Mouse (Mus musculus): Measurements from ENCODE around the gene D6Ertd527e. TPM values are rescaled to one million over a fixed set of nuclear protein-coding genes. Genes with fewer than 3 reads are reported as not detected.

D6Ertd527e gene
- polyA plus RNA-seq, 2 experiments: 0.56 to 1.6 TPM

GRCm38 (mm10) chr6:87070641-87071040 is 33.9 kb upstream of the D6Ertd527e start:
- no peaks in the 10 kb centered on the region for H3K9me3 ChIP-seq (ENCODE audit: control insufficient read depth, low read length)
- WGBS: 85% methylated on average over 4 of the region's 4 CpGs
- no peaks in the 10 kb centered on the region for H3K27me3 ChIP-seq (ENCODE audit: control insufficient read depth, insufficient read depth, low read length)
- 0 out of 2 replicates have a peak, but pooled peaks cover 3% of the 10 kb centered on the region for H3K4me1 ChIP-seq (ENCODE audit: control insufficient read depth, insufficient read depth, low read length)
- H3K4me2 ChIP-seq (replicated peaks; ENCODE audit: low read depth, low read length, severe bottlenecking): no peak overlapping the region
- DNase-seq (ENCODE audit: low spot score): no peak
- no peak for ATAC-seq (ENCODE audit: low FRiP score, low read depth)
- peaks cover 90% of the 10 kb centered on the region for H3K36me3 ChIP-seq (ENCODE audit: control insufficient read depth, insufficient read depth, low read length)
- H3K4me3 ChIP-seq (replicated peaks; ENCODE audit: low read length): no peak overlapping the region
- no peak overlapping the region for H3K27ac ChIP-seq (replicated peaks; ENCODE audit: low read depth, low read length)
- H3K9ac ChIP-seq (ENCODE audit: low read depth, low read length, severe bottlenecking): no peak overlapping the region
- TF ChIP-seq POLR2A (IDR thresholded peaks at IDR 0.05; ENCODE audit: borderline replicate concordance, extremely low read depth, insufficient read depth, insufficient read length): no peak

DNA sequence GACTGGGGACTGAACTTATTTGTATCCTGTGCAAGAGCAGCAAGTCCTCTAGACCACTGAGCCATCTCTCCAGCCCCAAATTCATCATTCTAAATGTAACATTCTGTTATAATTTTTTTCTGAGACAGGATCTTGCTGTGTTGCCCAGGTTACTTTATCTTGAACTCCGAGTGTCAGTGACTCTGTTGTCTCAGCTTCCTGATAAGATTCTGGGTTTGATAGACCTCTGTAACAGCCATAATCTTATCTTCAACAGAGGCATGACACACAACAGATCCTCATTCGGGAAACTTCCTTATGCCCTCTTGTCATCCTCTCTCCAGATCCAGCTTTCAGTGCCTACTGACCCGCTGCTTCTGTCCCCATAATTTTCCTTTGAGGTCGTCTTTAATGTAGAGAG is 31.8 kb upstream of the D6Ertd527e start:
- 84% methylated on average over 4 of the region's 4 CpGs for WGBS
- H3K27ac ChIP-seq (replicated peaks; ENCODE audit: low read depth, low read length): no peak overlapping the region
- no peak overlapping the region for H3K9ac ChIP-seq (ENCODE audit: low read depth, low read length, severe bottlenecking)

GRCm38 (mm10) chr6:87075092-87075685 is 29.4 kb upstream of the D6Ertd527e start:
- Histone ChIP-seq H3K4me3 (replicated peaks; ENCODE audit: low read length) (no peak overlapping the region), H3K9ac (ENCODE audit: low read depth, low read length, severe bottlenecking) (no peak overlapping the region), H3K36me3 (ENCODE audit: control insufficient read depth, insufficient read depth, low read length) (peaks cover 86% of the 10 kb centered on the region), H3K27me3 (ENCODE audit: control insufficient read depth, insufficient read depth, low read length) (no peaks in the 10 kb centered on the region), H3K4me1 (ENCODE audit: control insufficient read depth, insufficient read depth, low read length) (no peaks in the 10 kb centered on the region), H3K9me3 (ENCODE audit: control insufficient read depth, low read length) (no peaks in the 10 kb centered on the region), H3K27ac (replicated peaks; ENCODE audit: low read depth, low read length) (no peak overlapping the region), H3K4me2 (replicated peaks; ENCODE audit: low read depth, low read length, severe bottlenecking) (no peak overlapping the region)
- DNase-seq (ENCODE audit: low spot score): peak; percentile 32
- ATAC-seq (ENCODE audit: low FRiP score, low read depth): peak; percentile 92
- WGBS: 75% methylated on average over 3 of the region's 3 CpGs
- no peak for TF ChIP-seq POLR2A (IDR thresholded peaks at IDR 0.05; ENCODE audit: borderline replicate concordance, extremely low read depth, insufficient read depth, insufficient read length)

More for the DNA sequence above, 31.8 kb upstream of the D6Ertd527e start:
- TF ChIP-seq POLR2A (IDR thresholded peaks at IDR 0.05; ENCODE audit: borderline replicate concordance, extremely low read depth, insufficient read depth, insufficient read length): no peak
- no peaks in the 10 kb centered on the region for H3K27me3 ChIP-seq (ENCODE audit: control insufficient read depth, insufficient read depth, low read length)
- H3K4me3 ChIP-seq (replicated peaks; ENCODE audit: low read length): no peak overlapping the region
- peaks cover 90% of the 10 kb centered on the region for H3K36me3 ChIP-seq (ENCODE audit: control insufficient read depth, insufficient read depth, low read length)
- no peak overlapping the region for H3K4me2 ChIP-seq (replicated peaks; ENCODE audit: low read depth, low read length, severe bottlenecking)
- no peak for ATAC-seq (ENCODE audit: low FRiP score, low read depth)
- DNase-seq (ENCODE audit: low spot score): no peak
- H3K9me3 ChIP-seq (ENCODE audit: control insufficient read depth, low read length): no peaks in the 10 kb centered on the region
- H3K4me1 ChIP-seq (ENCODE audit: control insufficient read depth, insufficient read depth, low read length): 0 out of 2 replicates have a peak, but pooled peaks cover 3% of the 10 kb centered on the region

GRCm38 (mm10) chr6:87079457-87079856 is 25.1 kb upstream of the D6Ertd527e start:
- ATAC-seq (ENCODE audit: low FRiP score, low read depth): no peak
- DNase-seq (ENCODE audit: low spot score): no peak
- H3K27ac ChIP-seq (replicated peaks; ENCODE audit: low read depth, low read length): no peak overlapping the region
- H3K9me3 ChIP-seq (ENCODE audit: control insufficient read depth, low read length): no peaks in the 10 kb centered on the region
- H3K9ac ChIP-seq (ENCODE audit: low read depth, low read length, severe bottlenecking): no peak overlapping the region
- no peaks in the 10 kb centered on the region for H3K27me3 ChIP-seq (ENCODE audit: control insufficient read depth, insufficient read depth, low read length)
- no peaks in the 10 kb centered on the region for H3K4me1 ChIP-seq (ENCODE audit: control insufficient read depth, insufficient read depth, low read length)
- no peak for TF ChIP-seq POLR2A (IDR thresholded peaks at IDR 0.05; ENCODE audit: borderline replicate concordance, extremely low read depth, insufficient read depth, insufficient read length)
- 78% methylated on average over 4 of the region's 4 CpGs for WGBS
- no peak overlapping the region for H3K4me2 ChIP-seq (replicated peaks; ENCODE audit: low read depth, low read length, severe bottlenecking)
- peaks cover 89% of the 10 kb centered on the region for H3K36me3 ChIP-seq (ENCODE audit: control insufficient read depth, insufficient read depth, low read length)
- H3K4me3 ChIP-seq (replicated peaks; ENCODE audit: low read length): no peak overlapping the region

GRCm38 (mm10) chr6:87085026-87085425 is 19.5 kb upstream of the D6Ertd527e start:
- peaks cover 95% of the 10 kb centered on the region for H3K36me3 ChIP-seq (ENCODE audit: control insufficient read depth, insufficient read depth, low read length)
- no peak for TF ChIP-seq POLR2A (IDR thresholded peaks at IDR 0.05; ENCODE audit: borderline replicate concordance, extremely low read depth, insufficient read depth, insufficient read length)
- no peak overlapping the region for H3K9ac ChIP-seq (ENCODE audit: low read depth, low read length, severe bottlenecking)
- no peak overlapping the region for H3K27ac ChIP-seq (replicated peaks; ENCODE audit: low read depth, low read length)
- no peak for ATAC-seq (ENCODE audit: low FRiP score, low read depth)
- H3K4me3 ChIP-seq (replicated peaks; ENCODE audit: low read length): no peak overlapping the region
- H3K4me1 ChIP-seq (ENCODE audit: control insufficient read depth, insufficient read depth, low read length): no peaks in the 10 kb centered on the region
- no peak for DNase-seq (ENCODE audit: low spot score)
- H3K27me3 ChIP-seq (ENCODE audit: control insufficient read depth, insufficient read depth, low read length): no peaks in the 10 kb centered on the region
- WGBS: 69% methylated on average over 6 of the region's 6 CpGs
- no peaks in the 10 kb centered on the region for H3K9me3 ChIP-seq (ENCODE audit: control insufficient read depth, low read length)
- no peak overlapping the region for H3K4me2 ChIP-seq (replicated peaks; ENCODE audit: low read depth, low read length, severe bottlenecking)
